Mouse (Mus musculus): ENCODE results near the gene Hist1h4n. TPM values are rescaled to one million over a fixed set of nuclear protein-coding genes. Genes with fewer than 3 reads are reported as not detected.
"Not testable (repeated sequence)": the region's sequence is repeated elsewhere in the genome, so short reads cannot be mapped to it uniquely, and the experiment has no call there.

Gene Hist1h4n
- total and polyA plus RNA-seq, 2 experiments from 2014 or later = 3.7 to 4,675 TPM

DNA sequence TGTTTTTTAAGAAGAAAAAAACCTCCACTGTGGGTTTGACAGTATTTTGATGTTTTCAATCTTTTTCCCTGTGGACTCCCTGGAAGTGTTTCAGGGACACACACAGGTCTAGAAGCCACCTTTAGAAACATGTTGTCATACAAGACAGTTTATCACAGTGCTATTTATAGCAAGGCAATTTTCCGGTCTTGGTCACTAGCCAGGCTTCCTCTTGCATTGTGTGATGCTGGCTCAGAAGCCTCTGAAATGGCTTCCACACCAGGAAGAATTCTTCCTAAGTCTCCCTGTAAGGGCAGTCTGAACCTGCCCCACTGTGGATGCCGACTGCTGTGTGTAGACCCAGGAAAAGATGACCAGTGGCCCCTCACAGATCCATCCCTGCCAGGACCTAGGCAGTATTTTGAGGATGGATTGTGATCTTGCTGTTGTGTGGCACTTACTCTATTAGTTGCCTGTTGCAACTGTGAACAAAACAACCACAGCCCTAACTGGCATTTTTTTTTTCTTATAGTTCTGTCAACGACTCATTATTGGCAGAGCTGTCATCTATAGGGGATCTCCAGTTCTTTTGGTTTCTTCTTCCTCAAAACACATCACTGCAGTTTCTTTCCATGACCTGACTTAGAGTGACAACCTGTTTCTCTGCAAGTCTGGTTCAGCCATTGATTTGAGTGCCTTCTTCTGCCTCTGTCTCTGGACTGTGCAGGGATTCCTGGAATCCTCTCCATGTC is 20.4 kb upstream of the Hist1h4n start:
- Histone ChIP-seq H3K9me3 (ENCODE audit: low read length) (no peaks in the 10 kb centered on the region), H3K27ac (no peak overlapping the region), H3K9ac (replicated peaks; ENCODE audit: low read length) (no peak overlapping the region), H3K4me3 (ENCODE audit: low read length) (no peak overlapping the region), H3K4me2 (ENCODE audit: low read depth, low read length) (no peak overlapping the region), H3K4me1 (ENCODE audit: insufficient read depth, low read length) (no peaks in the 10 kb centered on the region), H3K36me3 (ENCODE audit: insufficient read depth, low read length) (no peaks in the 10 kb centered on the region), H3K27me3 (ENCODE audit: insufficient read depth, low read length) (no peaks in the 10 kb centered on the region)
- 56% methylated on average over 3 of the region's 3 CpGs for WGBS
- DNase-seq (ENCODE audit: low spot score) = no peak
- no peak for ATAC-seq
- no peak for TF ChIP-seq CTCF (IDR thresholded peaks at IDR 0.05; ENCODE audit: low read depth)

DNA sequence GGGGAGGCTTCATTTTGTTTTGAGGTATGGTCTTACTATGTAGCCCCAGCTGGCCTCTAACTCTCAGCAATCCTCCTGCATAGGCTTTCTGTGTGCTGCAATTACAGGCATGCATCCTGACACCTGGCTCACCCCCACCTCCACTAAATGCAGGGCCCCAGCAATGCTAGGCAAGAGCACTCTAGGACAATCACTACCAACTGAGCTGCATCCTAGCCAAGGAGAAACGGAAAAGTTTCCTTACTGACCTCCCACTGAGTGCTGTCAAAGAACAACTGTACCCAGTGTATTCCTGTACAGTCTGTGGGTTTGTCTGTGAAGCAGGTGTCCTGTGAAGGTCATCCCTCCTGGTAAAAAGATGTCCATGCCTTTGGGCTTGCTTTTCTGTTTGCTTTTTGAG is 18.7 kb upstream of the Hist1h4n start:
- H3K27me3 ChIP-seq (ENCODE audit: insufficient read depth, low read length); H3K4me3 ChIP-seq (ENCODE audit: low read length); H3K9me3 ChIP-seq (ENCODE audit: low read length); H3K4me1 ChIP-seq (ENCODE audit: insufficient read depth, low read length); H3K4me2 ChIP-seq (ENCODE audit: low read depth, low read length); H3K27ac ChIP-seq; ATAC-seq; DNase-seq (ENCODE audit: low spot score); H3K36me3 ChIP-seq (ENCODE audit: insufficient read depth, low read length); H3K9ac ChIP-seq (replicated peaks; ENCODE audit: low read length): not testable (repeated sequence)
- 33% methylated on average over 1 of the region's 1 CpGs for WGBS

- Histone ChIP-seq H3K27ac (no peak overlapping the region), H3K36me3 (ENCODE audit: insufficient read depth, low read length) (no peaks in the 10 kb centered on the region), H3K9ac (replicated peaks; ENCODE audit: low read length) (no peak overlapping the region), H3K9me3 (ENCODE audit: low read length) (no peaks in the 10 kb centered on the region), H3K27me3 (ENCODE audit: insufficient read depth, low read length) (no peaks in the 10 kb centered on the region), H3K4me2 (ENCODE audit: low read depth, low read length) (no peak overlapping the region), H3K4me1 (ENCODE audit: insufficient read depth, low read length) (no peaks in the 10 kb centered on the region), H3K4me3 (ENCODE audit: low read length) (no peak overlapping the region)
- no peak for TF ChIP-seq CTCF (IDR thresholded peaks at IDR 0.05; ENCODE audit: low read depth)
- WGBS = 24% methylated on average over 8 of the region's 8 CpGs
- DNase-seq (ENCODE audit: low spot score) (no peak), ATAC-seq (no peak)
Measured at GRCm38 (mm10) chr13:21847883-21848282, 15.9 kb upstream of the Hist1h4n start.

- ATAC-seq; H3K9ac ChIP-seq (replicated peaks; ENCODE audit: low read length); H3K27me3 ChIP-seq (ENCODE audit: insufficient read depth, low read length); H3K4me2 ChIP-seq (ENCODE audit: low read depth, low read length); H3K9me3 ChIP-seq (ENCODE audit: low read length); H3K36me3 ChIP-seq (ENCODE audit: insufficient read depth, low read length); H3K4me3 ChIP-seq (ENCODE audit: low read length); H3K27ac ChIP-seq; H3K4me1 ChIP-seq (ENCODE audit: insufficient read depth, low read length); DNase-seq (ENCODE audit: low spot score): not testable (repeated sequence)
Measured at GRCm38 (mm10) chr13:21846356-21846755, 14.4 kb upstream of the Hist1h4n start.

DNA sequence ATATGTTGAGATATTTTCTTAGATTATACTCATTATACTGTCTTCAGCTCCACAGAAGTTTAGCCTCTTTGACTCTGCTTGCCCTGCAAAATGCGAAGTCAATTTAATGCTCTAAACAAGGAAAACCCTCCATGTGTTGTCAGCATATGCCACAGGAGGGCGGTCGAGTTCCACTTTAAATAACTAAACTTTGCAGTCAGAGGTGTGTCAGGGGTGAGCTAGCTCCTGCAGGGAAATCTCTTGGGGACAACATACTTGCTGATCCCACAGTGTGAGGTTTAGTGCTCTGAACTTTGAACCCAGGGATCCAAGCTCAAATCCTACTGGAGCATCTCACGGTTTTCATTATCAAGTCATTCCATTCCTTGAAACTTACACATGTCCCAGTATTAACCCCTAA is 8.5 kb upstream of the Hist1h4n start:
- not testable (repeated sequence) for H3K9me3 ChIP-seq (ENCODE audit: low read length); H3K4me1 ChIP-seq (ENCODE audit: insufficient read depth, low read length); H3K4me2 ChIP-seq (ENCODE audit: low read depth, low read length); H3K27me3 ChIP-seq (ENCODE audit: insufficient read depth, low read length); H3K36me3 ChIP-seq (ENCODE audit: insufficient read depth, low read length); H3K4me3 ChIP-seq (ENCODE audit: low read length); H3K27ac ChIP-seq; H3K9ac ChIP-seq (replicated peaks; ENCODE audit: low read length); DNase-seq (ENCODE audit: low spot score)
- WGBS = no CpG with 5 or more reads among the region's 4 CpGs
- ATAC-seq = peak; percentile 67

GRCm38 (mm10) chr13:21833461-21833860 is 1.5 kb upstream of the Hist1h4n start, which contains the start of the genes Hist1h2ap and Hist1h2br:
Gene Hist1h2ap (minus strand): TSS chr13:21833507.
Gene Hist1h2br (plus strand): TSS chr13:21833743.
- WGBS = no CpG with 5 or more reads among the region's 24 CpGs
- ATAC-seq = peak; percentile 96

GRCm38 (mm10) chr13:21830344-21830743 is 1.7 kb downstream of the Hist1h4n start:
- no peak for TF ChIP-seq CTCF (IDR thresholded peaks at IDR 0.05; ENCODE audit: low read depth)
- Histone ChIP-seq H3K4me1 (ENCODE audit: insufficient read depth, low read length) (no peaks in the 10 kb centered on the region), H3K27me3 (ENCODE audit: insufficient read depth, low read length) (no peaks in the 10 kb centered on the region), H3K4me3 (ENCODE audit: low read length) (no peak overlapping the region), H3K9ac (replicated peaks; ENCODE audit: low read length) (no peak overlapping the region), H3K4me2 (ENCODE audit: low read depth, low read length) (no peak overlapping the region), H3K36me3 (ENCODE audit: insufficient read depth, low read length) (no peaks in the 10 kb centered on the region), H3K27ac (no peak overlapping the region), H3K9me3 (ENCODE audit: low read length) (no peaks in the 10 kb centered on the region)
- ATAC-seq (no peak), DNase-seq (ENCODE audit: low spot score) (no peak)
- WGBS = 89% methylated on average over 10 of the region's 10 CpGs

More at GRCm38 (mm10) chr13:21833461-21833860, 1.5 kb upstream of the Hist1h4n start, which contains the start of the genes Hist1h2ap and Hist1h2br:
- not testable (repeated sequence) for H3K27ac ChIP-seq; H3K4me3 ChIP-seq (ENCODE audit: low read length); H3K27me3 ChIP-seq (ENCODE audit: insufficient read depth, low read length); H3K36me3 ChIP-seq (ENCODE audit: insufficient read depth, low read length); H3K9me3 ChIP-seq (ENCODE audit: low read length); H3K4me1 ChIP-seq (ENCODE audit: insufficient read depth, low read length); H3K4me2 ChIP-seq (ENCODE audit: low read depth, low read length); DNase-seq (ENCODE audit: low spot score); H3K9ac ChIP-seq (replicated peaks; ENCODE audit: low read length)

Data from hindbrain, postnatal 0 days (tissue).